Mouse (Mus musculus): ENCODE measurements around the gene Slc28a2.
"Not testable (repeated sequence)": the region's sequence is repeated elsewhere in the genome, so short reads cannot be mapped to it uniquely, and the experiment has no call there.

Slc28a2 gene

DNA sequence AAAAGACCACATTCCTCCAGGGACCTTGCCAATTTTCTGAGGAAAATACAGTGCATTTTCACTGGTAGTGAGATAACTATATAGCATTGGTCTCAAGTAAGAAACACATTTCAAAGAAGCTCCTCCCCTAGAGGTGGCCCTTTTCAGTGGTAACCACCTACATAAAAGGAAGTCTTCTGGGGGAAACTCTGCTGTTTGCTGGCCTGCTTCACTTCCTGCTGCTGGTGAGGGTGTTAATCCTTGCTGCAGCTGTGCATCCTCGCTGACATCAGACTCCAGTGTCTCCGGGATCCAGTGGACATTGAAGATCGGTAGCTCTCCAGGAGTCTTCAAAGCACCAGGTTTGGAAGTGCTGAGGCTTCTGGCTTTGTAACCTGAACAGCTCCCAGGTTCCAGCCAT, at the start of gene Slc28a2:
TSS of gene Slc28a2 (plus strand) at position 278 of the 400 bp plus-strand sequence.
- not testable (repeated sequence) for DNase-seq (ENCODE audit: low read depth, low spot score)

GRCm38 (mm10) chr2:122377215-122377674, 49.0 kb upstream of the Slc28a2 start:
- peak; percentile 95 for DNase-seq (ENCODE audit: low read depth, low spot score)

DNA sequence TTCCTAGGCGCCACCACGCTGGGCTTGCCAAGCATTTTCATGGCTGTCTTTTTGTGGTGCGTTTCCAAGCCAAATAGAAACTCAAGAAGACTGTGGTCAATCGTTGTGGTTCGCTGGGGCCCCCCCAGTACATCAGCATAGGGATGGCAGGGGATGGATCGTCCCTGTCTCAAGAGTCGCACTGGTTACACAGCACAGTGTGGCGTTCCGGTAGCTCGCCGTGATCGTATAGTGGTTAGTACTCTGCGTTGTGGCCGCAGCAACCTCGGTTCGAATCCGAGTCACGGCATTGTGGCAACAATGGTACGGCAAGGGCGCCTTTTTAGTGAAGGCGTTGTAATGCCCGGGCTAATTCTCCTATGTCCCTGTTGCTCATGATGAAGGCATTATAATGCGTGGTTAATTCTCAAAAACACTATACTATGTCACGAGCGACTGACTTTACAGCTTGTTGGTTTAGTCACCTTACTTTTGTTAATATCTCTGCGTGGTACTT, 48.5 kb upstream of the Slc28a2 start:
- peak; percentile 84 for DNase-seq (ENCODE audit: low read depth, low spot score)

DNA sequence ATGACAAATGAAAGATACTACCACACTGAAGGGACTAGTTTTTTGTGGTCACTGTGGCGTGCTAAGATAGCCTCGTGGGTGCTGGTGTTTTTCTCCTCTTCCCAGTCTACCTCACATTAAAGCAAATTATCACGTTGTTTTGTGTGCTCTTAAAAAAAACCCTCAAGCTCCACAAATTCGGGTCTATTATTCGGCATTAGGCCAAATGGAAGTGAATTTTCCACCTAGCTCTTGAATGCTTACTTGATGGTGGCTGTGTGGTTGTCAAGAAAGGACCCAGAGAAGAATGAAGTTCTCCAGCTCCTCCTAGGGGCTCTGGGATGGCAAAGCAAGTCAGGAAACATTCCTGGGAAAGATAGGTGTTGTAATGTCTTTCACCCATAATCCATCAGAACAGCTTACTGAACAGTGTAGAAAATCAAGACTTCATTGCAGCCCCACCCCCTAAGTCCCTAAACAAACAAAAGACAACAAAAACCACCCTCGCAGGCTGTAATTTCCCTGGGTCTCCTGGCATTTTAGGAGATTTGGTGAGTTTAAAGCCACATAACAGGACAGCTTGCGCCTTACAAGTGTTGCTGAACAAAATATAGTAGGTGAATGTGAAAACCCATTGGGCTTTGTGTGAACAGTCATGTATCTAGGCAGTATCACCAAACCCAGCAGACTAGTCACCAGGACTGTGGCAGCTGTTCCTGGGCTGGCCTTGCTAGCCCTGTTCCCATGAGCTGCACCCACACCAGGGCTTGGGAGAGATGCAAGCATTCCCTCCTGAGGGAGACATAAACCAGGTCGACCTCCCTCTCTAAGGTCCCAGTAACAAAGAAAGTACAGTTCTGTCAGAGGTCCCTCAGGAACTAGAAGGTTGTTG, 47.6 kb upstream of the Slc28a2 start:
- peak; percentile 91 for DNase-seq (ENCODE audit: low read depth, low spot score)

DNA sequence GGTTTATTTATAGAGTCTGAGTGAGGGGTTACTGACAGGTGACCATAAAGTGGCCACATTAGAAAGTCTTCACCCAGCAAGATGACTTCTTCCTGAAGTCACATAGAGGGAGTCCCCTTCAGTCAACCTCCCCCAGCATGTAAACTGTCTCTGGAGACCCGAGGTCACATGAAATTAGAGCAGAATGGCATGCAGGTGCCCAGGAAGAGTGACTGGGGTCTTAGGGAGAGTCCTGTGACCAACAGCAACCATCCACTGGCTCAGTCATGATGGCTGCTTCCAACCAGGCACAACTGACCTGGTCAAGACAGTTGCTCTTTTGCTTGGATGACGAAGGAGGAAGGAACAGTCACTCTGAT, 47.0 kb upstream of the Slc28a2 start:
- no peak for DNase-seq (ENCODE audit: low read depth, low spot score)

GRCm38 (mm10) chr2:122380768-122381311, 45.4 kb upstream of the Slc28a2 start:
- peak; percentile 85 for DNase-seq (ENCODE audit: low read depth, low spot score)

DNA sequence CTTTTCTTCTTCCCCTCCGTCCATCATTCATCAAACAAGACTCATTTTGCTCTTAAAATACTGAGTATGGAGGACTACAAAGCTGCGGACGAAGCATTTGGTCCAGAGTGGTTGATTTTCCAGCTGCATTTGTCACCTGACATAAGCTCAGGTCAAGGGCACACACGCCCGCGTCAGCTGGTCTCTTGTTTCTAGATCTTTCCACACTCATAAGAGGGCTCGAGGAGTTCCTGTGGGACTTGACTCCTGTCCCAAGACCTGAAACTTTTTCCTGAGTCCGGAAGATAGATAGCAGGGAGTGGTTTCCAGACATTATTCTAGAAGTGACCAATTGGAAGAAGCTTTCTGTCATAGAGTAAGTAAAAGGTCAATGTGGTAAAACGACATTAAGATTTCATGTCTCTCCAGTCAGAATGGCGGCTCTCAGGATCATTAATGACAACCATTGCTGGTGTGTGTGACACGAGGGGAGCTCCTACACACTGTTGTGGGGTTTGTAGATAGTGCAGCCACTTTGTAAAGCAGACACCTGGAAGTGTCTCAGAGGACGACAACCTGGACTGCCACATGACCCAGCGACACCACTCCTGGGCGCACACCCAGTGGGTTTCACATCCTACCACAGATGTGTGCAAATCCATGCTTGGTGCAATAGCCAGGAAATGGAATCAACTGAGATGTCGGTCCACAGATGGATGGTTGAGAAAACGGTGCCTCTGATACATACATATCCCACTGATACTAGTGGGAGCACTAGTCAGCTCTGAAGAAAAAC, 44.8 kb upstream of the Slc28a2 start:
- no peak for DNase-seq (ENCODE audit: low read depth, low spot score)

GRCm38 (mm10) chr2:122382121-122382520, 44.2 kb upstream of the Slc28a2 start:
- DNase-seq (ENCODE audit: low read depth, low spot score): no peak

- DNase-seq (ENCODE audit: low read depth, low spot score): no peak
Measured at GRCm38 (mm10) chr2:122385095-122385494, 41.2 kb upstream of the Slc28a2 start.

DNA sequence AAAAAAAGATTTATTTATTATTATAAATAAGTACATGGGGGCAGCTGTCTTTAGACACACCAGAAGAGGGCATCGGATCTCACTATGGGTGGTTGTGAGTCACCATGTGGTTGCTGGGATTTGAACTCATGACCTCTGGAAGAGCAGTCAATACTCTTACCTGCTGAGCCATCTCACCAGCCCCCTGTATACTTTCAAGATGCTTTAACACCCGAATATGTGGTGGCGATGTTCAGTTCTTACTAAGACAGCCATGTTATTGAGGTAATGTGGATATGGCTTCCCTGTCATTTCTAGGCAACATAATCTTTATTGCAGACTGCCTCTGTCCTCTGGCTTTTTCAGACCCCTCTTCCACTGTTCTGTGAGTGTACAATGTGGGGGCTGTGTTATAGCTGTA, 39.1 kb upstream of the Slc28a2 start:
- DNase-seq (ENCODE audit: low read depth, low spot score): not testable (repeated sequence)

DNA sequence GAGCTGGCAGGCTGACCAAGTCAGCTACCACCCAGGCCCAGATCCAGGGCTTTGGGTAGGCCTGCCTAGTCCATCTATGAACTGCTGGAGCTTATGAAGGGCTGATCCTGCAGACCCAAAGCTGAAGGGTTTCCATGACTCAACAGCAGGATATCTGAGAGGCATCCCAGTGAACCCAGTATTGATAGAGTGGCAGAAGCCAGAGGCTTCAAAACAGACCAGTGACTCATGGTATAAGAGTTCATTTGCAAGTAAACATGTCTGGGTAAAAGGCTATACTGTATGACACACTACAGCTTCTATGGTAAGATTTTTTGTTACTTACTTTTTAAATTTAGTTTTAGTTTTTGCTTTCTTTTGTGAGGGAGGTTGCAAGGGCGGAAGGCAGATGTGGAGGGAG, 30.1 kb upstream of the Slc28a2 start:
- no peak for DNase-seq (ENCODE audit: low read depth, low spot score)

GRCm38 (mm10) chr2:122407607-122408006, 18.7 kb upstream of the Slc28a2 start:
- DNase-seq (ENCODE audit: low read depth, low spot score): no peak

GRCm38 (mm10) chr2:122408928-122409327, 17.3 kb upstream of the Slc28a2 start:
- DNase-seq (ENCODE audit: low read depth, low spot score): no peak

DNA sequence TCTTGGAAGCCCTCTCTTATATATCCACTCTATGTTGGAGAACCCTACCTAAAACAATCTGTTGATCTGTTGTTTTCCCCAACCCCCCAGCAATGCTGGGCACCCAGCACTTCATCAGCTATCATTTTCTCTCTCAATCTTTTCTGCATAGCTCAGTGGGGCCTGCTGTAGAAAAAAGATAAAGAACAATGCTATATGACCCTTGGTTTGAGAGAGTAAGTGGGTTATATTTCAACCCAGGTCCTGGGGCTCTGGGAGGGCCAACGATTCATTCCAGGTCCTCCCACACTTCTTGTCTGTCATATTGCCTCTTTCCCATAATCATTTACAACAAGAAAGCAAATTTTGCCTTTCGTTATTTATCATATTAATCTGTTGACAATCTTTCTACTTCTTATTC, 368 bp downstream of the Slc28a2 start:
- DNase-seq (ENCODE audit: low read depth, low spot score): not testable (repeated sequence)

- DNase-seq (ENCODE audit: low read depth, low spot score): not testable (repeated sequence)
Measured at GRCm38 (mm10) chr2:122438706-122439482, 12.6 kb downstream of the Slc28a2 start.

GRCm38 (mm10) chr2:122440521-122440920, 14.2 kb downstream of the Slc28a2 start:
- DNase-seq (ENCODE audit: low read depth, low spot score): not testable (repeated sequence)

DNA sequence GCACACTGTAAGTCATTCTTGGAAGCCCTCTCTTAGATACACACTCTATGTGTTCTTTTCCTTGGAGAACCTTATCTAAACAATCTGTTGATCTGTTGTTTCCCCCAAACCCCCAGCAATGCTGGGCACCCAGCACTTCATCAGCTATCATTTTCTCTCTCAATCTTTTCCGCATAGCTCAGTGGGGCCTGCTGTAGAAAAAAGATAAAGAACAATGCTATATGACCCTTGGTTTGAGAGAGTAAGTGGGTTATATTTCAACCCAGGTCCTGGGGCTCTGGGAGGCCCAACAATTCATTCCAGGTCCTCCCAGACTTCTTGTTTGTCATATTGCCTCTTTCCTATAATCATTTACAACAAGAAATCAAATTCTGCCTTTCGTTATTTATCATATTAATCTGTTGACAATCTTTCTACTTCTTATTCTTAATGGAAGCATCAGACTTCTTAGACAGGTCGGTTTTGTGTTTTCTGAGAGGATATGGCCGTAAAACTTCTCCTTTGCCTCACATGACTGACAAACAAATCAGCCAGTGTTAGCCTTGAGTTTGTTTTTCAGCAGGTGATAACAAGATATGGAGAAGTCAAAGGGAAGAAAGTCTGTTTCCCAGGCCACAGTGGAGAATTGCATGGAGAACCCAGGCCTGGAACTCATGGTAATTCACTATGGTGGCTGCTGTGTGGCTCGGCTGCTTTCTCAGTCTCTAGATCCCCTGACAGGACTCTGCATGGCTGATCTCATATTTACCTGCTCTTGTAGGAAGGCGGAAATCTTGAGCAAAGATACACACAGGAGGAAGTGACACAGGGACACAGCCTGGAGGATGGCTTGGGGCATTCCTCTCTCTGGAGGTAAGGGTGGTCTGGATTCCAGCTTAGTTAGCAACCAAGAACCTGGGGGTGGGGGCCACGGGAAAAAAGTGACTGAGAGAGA, 15.0 kb downstream of the Slc28a2 start:
- no peak for DNase-seq (ENCODE audit: low read depth, low spot score)

DNA sequence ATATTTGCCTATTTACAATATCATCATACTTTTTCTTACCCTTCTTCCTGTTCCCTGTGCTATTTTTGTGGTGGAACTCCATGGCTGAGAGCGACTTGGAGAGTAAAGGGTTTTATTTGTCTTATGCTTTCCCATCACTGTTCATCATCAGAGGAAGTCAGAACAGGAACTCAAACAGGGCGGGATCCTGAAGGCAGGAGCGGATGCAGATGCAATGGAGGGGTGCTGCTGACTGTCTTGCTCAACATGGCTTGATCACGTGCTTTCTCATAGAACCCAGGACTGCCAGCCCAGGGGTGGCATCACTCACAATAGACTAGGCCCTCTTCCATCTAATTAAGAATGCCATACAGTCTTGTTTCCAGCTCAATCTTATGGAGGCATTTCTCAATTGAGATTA, 24.1 kb downstream of the Slc28a2 start:
- no peak for DNase-seq (ENCODE audit: low read depth, low spot score)

- DNase-seq (ENCODE audit: low read depth, low spot score): no peak
Measured at GRCm38 (mm10) chr2:122452426-122452825, 26.1 kb downstream of the Slc28a2 start.

DNA sequence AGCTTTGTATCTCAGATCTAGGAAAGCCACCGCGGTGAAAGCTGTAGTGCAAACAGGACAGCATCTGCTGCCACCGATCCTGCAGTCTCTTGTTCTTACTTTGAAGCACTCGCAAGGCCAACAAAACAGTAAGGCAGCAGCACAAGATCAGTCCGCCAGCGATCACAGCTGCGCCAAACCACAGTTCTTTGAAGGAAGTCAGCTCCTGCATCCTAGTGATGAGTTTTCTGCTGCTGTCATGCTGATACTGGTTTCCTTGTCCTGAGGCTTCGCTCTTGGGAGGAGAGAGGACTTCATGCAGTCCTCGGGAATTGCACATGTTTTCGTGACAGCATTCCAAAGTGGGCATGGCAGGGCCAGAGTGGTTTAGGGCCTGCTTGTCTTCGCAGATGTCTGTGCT, 40.6 kb downstream of the Slc28a2 start:
- no peak for DNase-seq (ENCODE audit: low read depth, low spot score)
